Mouse (Mus musculus): ENCODE measurements at regions not wholly inside any gene's neighbourhood (a gene's known extent, or its start where the extent isn't known, plus 50 kb on each side); places are given as distances from the start of the nearest gene placed in this dataset.

DNA sequence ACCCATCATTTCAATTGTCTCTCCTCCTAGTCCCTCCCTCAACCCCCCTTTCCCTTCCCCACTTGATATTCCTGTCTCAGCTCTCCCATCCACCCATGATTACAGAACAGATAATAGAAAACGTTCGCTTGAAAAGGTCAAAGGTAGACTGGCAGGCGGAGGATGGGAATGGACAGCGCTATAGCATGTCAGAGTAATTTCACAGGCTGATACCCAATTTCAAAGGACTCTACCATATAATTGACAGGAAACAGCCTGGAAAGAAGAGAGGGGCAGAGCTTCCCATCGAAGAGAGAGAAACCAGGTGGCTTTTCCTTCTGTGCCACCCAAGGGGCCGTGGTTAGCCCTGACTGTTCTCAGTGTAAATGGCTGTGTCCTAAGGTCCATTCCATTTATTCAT is 140.2 kb upstream of the Atxn1 start:
- no peak for DNase-seq

DNA sequence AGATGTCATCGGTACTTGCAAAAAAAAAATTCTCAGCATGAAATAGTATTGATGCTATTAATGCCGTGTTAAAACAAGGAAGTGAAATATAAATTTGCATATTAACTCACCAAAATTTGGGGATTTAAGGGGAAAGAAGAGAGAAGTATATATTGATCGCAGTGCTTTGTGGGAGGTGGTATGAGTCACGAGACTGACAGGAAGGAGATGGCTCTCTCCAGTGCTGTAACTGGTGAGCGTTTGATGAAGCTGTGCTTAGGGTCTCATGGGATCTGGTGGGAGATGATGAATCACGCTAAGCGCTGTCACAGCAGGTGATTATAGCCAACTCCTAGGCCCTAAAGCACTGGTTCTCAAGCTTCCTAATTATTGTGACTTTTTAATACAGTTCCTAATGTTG is 133.8 kb upstream of the Atxn1 start:
- DNase-seq, result no peak

DNA sequence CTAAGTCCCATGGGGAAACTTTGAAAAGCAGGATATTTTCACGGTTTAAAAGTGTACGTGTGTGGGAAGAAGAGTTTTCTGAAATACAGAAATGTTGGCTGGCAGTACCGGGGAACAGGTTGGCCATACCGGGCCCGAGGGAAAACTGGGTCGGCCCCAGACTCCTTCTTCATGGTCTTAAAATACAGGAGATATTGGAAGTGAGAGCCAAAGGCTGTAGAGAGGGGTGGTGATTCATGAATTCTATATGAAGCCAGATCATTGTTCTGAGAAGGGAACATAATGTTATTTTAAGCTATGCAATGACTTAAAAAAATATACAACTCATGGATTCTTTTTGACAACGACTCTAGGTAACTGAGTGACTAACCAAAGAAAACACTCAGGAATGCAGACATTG is 133.3 kb upstream of the Atxn1 start:
- DNase-seq, result no peak

- no peak for DNase-seq
These were observed 132.2 kb upstream of the Atxn1 start for GRCm38 (mm10) chr13:46096968-46097367.

DNA sequence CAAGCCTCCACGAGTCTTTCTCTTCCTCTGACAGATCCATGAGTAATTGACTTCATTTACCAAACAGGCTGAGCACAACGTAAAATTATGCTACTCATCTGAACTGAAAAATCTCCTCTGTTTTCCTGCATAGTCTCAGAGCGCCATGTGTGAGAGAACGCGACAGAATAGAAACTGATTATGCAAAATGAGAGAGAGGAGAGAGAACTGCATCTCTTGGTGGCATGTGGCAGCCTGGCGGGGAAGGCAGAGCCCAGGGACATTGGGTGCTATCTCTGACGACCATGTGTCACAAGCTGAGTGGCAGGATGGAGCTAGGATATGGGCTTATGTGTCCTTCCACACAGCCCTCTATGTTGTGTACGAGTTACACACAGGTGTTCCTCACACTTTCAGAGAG is 131.6 kb upstream of the Atxn1 start:
- no peak for DNase-seq

DNA sequence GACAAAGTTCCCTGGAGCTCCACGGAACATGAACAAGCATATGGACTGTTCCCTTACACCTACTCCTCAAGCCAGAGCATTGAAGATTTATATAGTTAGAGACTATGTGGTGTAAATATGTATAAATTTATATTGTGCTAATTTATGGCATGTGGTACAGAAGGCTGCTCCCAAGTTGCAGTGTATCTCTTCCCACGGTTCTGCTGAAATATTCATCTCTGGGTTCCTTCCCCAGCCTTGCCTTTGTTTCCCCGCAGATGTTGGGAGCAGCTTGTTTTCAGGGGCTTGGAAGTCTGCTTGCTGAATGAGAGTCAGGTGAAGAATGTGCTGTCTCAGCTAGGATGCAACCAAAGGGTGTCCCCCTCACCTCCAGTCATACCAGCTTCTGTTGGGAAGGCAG is 128.0 kb upstream of the Atxn1 start:
- DNase-seq, result no peak

GRCm38 (mm10) chr13:46091109-46091508 is 126.3 kb upstream of the Atxn1 start:
- no peak for DNase-seq

DNA sequence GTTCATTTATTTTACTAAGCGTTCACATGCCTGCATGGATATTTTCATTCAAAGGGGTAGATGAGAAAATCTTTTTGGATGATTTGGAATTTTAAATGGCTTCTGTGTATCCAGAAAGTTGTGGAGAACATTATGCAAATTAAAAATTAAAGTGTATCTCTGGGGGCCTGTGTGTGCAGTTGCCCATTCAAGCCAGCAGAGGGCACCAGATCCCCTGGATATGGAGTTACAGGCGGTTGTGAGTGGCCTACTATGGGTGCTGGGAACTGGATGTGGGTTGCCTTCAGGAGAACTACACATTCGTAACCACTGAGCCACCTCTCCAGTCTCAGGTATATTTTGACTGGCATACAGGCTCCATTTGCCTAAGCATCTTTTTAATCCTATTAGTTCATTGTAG is 123.4 kb upstream of the Atxn1 start:
- DNase-seq, result no peak

DNA sequence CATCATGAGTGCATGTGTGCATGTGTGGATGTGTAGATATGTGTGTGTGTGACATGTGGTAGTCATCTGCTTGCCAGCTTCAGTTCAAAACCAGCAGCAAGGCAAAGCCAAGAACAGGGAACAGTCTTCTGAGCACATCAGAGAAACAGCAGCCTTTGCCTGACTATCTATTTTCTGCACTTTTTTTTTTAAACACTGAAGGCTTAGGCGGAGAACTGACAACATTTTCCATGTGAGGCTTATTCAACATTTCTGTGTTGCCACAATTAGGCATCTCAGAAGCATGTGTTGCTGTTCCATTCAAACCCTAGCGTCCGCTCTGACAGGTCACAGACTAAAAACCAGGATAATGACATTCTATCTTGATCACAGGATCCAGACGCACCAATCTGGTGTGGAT is 122.9 kb upstream of the Atxn1 start:
- DNase-seq, result no peak

GRCm38 (mm10) chr13:46076879-46077278 is 112.1 kb upstream of the Atxn1 start:
- DNase-seq, result no peak

- DNase-seq, result no peak
These were observed 106.9 kb upstream of the Atxn1 start for GRCm38 (mm10) chr13:46071670-46072069.

- no peak for DNase-seq
These were observed 104.8 kb upstream of the Atxn1 start for GRCm38 (mm10) chr13:46069571-46069970.

GRCm38 (mm10) chr13:46062758-46063157 is 98.0 kb upstream of the Atxn1 start:
- DNase-seq, result no peak

DNA sequence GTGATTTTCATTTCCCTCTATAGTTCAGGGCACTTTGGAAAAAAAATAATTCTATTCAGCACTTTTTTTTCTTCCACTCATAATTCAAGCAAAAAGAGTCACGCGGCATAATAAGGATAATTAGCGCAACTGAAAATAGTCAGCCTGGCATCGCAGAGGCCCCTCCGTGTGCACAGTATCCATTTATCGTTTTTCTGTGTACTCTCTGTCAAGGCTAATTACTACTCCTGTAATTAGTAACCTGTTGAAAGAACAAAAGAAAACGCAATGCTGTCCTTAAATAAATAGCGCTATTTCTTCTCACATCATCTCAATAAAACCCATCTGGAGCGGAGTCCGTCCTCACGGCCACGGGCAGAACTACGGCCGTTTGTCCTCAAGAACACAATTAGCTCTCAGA is 95.1 kb upstream of the Atxn1 start:
- DNase-seq, result no peak

DNA sequence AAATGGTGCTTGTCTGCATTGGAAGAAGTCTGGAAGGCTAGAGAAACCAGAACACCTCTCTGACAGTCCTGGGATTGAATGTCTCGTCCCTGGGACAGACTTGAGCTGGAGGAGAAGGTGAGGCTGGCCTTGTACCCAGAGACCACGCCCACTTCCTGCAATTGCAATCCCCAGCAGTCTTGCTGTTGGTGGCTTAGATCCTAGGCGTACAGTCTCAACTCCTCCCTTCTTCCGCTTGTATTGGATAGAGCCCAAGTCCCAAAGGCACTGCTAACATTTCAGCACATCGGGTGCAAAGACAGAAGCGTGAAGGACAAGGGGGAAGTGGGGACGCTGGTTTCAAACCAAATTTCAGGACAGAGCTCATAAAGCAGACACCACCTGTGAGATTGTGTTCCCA is 94.1 kb upstream of the Atxn1 start:
- DNase-seq, result no peak

- no peak for DNase-seq
These were observed 93.5 kb upstream of the Atxn1 start for GRCm38 (mm10) chr13:46058341-46058740.

GRCm38 (mm10) chr13:46055410-46055809 is 90.6 kb upstream of the Atxn1 start:
- no peak for DNase-seq

GRCm38 (mm10) chr13:46043568-46043967 is 78.8 kb upstream of the Atxn1 start:
- no peak for DNase-seq

DNA sequence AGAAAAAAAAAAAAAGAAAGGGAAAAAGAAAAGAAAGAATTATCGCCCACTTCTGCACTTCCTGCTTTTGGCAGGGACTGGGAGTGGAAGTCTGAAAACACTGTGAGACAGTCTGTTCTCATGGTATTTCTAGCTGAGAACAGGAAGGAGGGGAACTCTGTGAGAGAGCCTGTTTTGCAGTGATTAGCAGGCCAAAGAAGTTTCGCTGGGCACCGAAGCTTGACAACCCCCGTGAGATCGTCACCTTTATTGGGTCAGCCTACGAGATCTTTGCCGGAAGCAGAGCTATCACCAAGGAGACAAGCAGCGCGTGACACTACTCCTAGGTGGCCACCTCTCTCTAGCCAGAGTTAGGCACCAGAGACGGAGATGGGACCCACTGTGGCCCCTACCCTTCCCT is 78.2 kb upstream of the Atxn1 start:
- no peak for DNase-seq

DNA sequence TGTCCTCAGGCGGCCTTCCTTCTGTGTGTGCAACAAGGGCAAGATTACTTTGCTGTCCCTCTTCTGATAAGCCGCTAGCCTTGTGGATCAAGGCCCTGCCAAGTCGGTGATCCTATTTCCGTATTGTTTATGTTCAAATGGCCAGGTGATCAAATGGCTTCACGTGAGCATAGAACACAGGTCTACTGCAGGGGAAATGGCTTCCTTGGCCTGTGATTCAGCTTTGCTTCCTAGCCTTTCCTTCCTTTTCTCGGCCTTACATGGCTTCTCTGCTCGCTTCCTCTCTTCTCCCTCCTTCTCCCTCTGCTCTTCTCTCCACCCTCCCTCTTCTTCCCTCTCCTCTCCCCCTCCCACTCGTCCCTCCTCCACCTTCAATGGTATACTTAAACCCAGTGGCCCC is 77.4 kb upstream of the Atxn1 start:
- DNase-seq, result no peak

- DNase-seq, result no peak
These were observed 76.7 kb upstream of the Atxn1 start for GRCm38 (mm10) chr13:46041475-46041874.

DNA sequence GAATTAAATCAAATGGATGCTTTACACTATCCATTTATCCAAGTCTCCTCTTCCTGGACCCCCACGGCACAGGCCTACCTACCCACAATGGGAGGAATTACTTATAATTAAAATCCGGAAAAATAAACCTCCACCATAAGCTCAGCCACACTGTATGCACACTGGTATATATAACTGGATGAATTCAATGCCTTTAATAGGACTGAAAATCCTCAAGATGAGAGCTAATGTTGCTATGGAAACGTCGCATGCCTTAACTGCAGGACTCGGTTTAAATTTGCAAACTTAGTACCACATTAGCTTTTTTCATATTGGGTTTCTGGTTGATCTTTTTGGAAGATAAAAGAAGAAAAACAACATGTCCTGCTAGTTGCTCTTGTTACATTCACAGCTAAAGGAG is 75.3 kb upstream of the Atxn1 start:
- DNase-seq, result no peak

DNA sequence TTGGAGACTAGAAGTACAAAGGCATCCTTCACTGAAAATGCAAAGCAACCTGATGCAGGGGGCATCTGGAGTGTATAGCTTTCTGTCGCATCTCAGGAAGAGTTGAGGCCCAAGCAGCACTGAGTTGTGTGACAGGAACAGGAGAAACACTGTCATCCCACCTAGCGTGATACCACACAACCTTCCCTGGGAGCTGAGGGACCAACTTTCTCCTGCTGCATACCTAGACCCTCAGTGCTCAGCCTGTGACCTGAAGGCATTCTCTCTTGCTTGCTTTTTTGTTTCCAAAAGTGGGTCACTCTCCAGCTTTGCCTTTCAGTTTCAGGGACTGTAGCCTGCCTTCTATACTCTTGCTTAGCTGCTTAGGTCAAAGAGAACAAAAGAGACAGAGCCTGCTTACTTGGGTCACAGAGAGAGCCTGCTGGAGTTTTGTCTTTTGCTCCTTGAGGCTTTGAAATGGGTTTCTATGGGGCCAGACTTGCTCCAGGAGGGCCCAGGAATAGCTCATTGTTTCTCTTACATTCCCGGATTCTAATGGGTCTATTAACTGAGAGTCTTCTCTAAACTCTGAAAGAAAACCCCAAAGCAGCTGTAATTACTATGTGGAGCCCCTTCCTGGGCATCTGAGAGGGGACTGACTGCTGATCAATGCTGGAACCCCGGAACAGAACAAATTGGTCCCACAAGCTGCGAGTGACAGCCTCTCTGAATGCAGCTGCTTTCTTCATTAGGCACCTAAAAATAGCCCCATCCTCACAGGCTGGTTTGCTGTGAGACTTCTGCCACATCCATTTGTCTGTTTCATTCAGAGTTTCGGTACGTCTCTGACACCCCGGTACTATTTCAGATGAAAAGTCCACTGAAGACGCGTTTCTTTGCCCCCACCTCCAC is 73.9 kb upstream of the Atxn1 start:
- DNase-seq, result no peak

DNA sequence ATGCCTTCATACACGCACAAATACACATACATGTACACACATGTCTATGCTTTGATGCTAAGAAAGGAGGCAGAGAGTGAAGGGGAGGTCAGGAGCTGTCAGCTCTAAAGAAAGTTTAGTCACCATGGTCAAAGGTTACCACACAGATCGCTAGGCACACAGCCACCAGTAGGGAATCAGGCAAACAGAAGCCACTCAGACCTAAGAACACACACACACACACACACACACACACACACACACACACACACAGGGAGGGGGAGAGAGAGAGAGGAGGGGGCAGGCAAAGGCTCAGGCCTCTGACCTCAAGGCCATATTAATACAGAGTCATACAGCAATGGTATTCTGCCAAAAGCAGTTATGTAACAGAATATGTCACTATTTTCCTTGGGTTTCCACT is 67.5 kb upstream of the Atxn1 start:
- no peak for DNase-seq

DNA sequence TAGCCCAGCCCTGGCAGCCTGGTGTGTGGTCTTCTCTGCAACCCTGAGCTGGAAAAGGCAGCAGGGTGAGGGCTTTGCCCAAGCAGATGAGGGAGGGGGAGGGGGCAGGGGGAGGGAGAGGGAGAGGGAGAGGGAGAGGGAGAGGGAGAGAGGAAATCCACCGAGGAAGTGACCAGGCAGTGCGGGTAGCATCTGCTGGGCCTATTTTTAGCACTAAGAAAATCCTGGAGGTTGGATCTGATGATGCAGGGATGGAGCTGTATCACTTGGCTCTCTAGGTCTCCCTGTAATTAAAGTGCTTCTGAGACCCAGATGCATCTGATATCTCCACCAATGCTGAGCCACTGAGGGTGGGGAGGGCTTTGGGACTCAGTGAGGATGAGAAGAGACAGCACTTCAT is 61.2 kb upstream of the Atxn1 start:
- DNase-seq, result no peak
